Mouse (Mus musculus): ENCODE measurements around the gene Krt16. TPM values are rescaled to one million over a fixed set of nuclear protein-coding genes. Genes with fewer than 3 reads are reported as not detected.
A peak's percentile ranks its signal among the peaks of the same experiment; 100 is the strongest.

The Krt16 gene
- polyA plus RNA-seq (2016; fragmentation: Nextera tagmentation; extraction: Ambion mirVana): not detected in 2 replicates

DNA sequence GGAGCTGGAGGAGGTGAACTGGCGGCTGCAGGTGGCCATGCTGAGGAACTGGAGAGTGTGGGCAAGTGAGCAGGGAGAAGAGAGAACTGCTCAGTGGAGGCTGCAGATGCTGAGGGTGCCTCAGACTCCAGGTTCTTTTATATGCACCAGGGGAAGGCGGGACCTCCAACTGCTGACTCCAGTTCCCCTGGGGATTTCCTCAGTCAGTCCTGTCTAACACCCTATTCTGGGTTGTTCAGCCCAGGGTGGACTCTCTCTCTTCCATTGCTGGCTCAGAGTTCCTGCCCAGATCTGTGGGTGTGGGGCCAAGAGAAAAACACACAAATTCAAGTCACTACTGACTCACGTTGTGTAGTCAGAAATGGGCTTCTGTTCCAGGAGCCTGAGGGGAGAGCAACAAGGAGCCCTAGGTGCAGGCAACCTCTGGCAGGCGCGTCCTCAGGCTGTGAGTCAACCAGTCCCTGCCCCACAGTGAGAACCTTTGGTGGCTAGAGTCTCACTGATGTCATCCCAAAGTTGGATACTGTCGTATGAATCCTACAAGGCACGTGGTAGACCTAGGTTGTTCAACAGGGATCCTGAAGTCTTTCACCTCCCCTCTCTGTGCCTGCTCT, at the start of gene Krt16:
Krt16 (minus strand) TSS at position 51 of the 614 bp plus-strand sequence.
- Histone ChIP-seq H3K9me3 (no peaks in the 10 kb centered on the region), H3K4me1 (replicated peaks) (no peaks in the 10 kb centered on the region), H3K27ac (no peak within 1 kb of the TSS), H3K4me3 (no peak within 1 kb of the TSS), H3K36me3 (no peaks in the 10 kb centered on the region), H3K27me3 (ENCODE audit: insufficient read depth, poor library complexity, severe bottlenecking) (no peaks in the 10 kb centered on the region)
- 85% methylated on average over 7 of the region's 7 CpGs for WGBS
- DNase-seq (ENCODE audit: low spot score): no peak

DNA sequence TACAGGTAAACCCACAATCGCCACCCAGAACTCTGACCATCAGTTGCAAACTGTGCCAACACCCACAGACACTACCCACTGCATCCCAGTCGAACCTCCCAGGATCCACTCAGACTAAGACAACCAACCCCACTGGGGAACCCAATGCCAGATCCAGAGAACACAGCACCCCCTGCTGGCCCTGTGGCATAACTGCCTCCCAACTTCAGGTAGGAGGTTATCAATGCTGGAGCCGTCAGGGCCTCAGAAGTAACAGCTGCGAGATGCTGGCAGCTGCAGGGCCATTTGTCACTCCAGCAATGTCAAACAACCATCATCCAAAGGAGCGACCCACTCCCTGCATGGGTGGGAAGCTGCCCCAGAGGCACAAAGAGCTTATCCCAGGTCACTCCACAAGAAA, 49.1 kb upstream of the Krt16 start:
- Histone ChIP-seq H3K27ac (no peak overlapping the region), H3K27me3 (ENCODE audit: insufficient read depth, poor library complexity, severe bottlenecking) (no peaks in the 10 kb centered on the region), H3K4me3 (peak overlapping the region; percentile 14), H3K36me3 (no peaks in the 10 kb centered on the region), H3K4me1 (replicated peaks) (peaks cover 17% of the 10 kb centered on the region), H3K9me3 (no peaks in the 10 kb centered on the region)
- WGBS: 43% methylated on average over 5 of the region's 5 CpGs
- peak; percentile 29 for DNase-seq (ENCODE audit: low spot score)

DNA sequence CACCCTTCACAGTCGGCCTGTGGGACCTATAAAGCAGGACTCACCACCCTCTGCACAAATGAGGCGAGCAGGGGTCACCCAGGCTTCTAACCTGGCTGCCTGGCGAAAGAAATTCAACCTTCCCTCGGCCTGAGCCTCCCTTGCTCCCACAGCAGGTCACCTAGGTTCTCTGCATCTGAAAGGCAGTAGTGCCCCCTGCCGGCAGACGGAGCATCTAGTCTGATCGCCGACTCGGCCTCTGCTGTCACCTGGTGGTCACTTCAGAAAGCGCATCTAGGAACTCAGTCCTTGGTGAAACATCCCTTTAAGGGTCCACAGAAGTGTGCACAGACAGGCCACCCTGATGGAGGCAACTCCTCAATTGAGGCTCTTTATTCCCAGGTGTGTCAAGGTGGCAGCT, 46.6 kb upstream of the Krt16 start:
- Histone ChIP-seq H3K27ac (no peak overlapping the region), H3K36me3 (no peaks in the 10 kb centered on the region), H3K9me3 (no peaks in the 10 kb centered on the region), H3K4me1 (replicated peaks) (peaks cover 28% of the 10 kb centered on the region), H3K27me3 (ENCODE audit: insufficient read depth, poor library complexity, severe bottlenecking) (no peaks in the 10 kb centered on the region), H3K4me3 (no peak overlapping the region)
- 6% methylated on average over 10 of the region's 10 CpGs for WGBS
- peak; percentile 91 for DNase-seq (ENCODE audit: low spot score)

DNA sequence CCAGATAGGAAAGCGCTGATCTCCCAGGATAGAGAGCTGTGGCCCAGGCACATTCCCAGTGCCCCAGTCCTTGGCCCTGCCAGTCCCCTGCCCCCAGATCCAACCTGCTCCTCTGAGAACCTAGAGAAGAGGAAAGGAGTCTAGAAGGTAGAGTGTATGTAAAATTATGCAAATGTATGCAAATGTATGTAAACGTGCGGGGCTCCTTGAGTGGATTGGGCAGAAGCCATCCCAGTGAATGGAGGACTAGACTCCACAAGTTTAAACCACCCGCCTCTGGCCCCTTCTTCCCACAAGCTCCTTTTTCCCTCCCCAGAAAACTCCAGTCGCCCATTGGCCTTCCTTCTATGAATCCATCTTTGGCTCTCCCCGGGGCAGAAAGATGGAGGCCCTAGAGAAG, 44.2 kb upstream of the Krt16 start:
- Histone ChIP-seq H3K27ac (no peak overlapping the region), H3K9me3 (no peaks in the 10 kb centered on the region), H3K4me3 (no peak overlapping the region), H3K36me3 (no peaks in the 10 kb centered on the region), H3K27me3 (ENCODE audit: insufficient read depth, poor library complexity, severe bottlenecking) (no peaks in the 10 kb centered on the region), H3K4me1 (replicated peaks) (peaks cover 30% of the 10 kb centered on the region)
- 55% methylated on average over 6 of the region's 6 CpGs for WGBS
- no peak for DNase-seq (ENCODE audit: low spot score)

DNA sequence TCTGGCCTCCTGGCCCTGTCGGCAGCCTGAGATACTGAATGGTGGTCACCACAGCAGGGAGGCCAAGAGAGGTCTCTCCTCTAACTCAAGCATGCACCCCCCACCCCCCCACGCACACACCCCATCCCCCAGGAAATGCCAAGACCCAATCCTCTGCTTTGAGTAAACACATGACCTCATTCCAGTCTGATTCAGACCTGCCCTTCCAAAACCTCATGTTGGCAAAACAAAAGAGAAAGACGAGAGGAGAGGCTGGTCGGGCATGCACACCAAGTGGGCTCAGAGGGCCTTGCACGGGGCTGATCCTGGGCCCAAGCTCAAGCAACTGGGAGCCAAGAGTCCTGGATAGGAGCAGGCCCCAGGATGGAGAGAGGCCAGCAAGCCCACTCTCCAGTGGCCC, 41.5 kb upstream of the Krt16 start:
- DNase-seq (ENCODE audit: low spot score): no peak
- no peaks in the 10 kb centered on the region for H3K9me3 ChIP-seq
- H3K36me3 ChIP-seq: no peaks in the 10 kb centered on the region
- no peak overlapping the region for H3K4me3 ChIP-seq
- H3K4me1 ChIP-seq (replicated peaks): peaks cover 37% of the 10 kb centered on the region
- 38% methylated on average over 5 of the region's 5 CpGs for WGBS
- no peaks in the 10 kb centered on the region for H3K27me3 ChIP-seq (ENCODE audit: insufficient read depth, poor library complexity, severe bottlenecking)
- H3K27ac ChIP-seq: peak overlapping the region; percentile 40; the same call in 1 of the 2 replicates

DNA sequence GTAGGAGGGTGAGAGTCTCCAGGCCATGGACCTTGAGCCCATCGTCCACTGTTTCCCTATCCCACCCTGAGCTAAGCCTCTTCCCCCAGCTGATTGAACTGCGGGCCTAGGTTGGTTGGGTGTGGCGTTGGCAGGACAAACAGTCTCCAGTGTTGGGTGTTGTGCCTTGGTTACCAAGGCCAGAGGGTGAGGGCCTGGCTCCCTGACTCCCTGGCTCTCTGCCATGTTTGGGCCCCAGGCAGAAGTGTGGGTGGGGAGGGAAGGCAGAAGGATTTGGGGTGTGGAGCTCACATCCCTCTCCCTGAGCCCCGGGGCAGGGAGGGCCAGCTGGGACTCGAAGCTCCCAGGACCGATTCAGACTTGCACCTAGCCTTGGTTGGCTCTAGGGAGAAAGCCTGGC, 40.2 kb upstream of the Krt16 start:
- Histone ChIP-seq H3K27me3 (ENCODE audit: insufficient read depth, poor library complexity, severe bottlenecking) (no peaks in the 10 kb centered on the region), H3K9me3 (no peaks in the 10 kb centered on the region), H3K36me3 (no peaks in the 10 kb centered on the region), H3K27ac (no peak overlapping the region), H3K4me3 (no peak overlapping the region), H3K4me1 (replicated peaks) (peaks cover 34% of the 10 kb centered on the region)
- WGBS: 90% methylated on average over 6 of the region's 6 CpGs
- DNase-seq (ENCODE audit: low spot score): no peak

DNA sequence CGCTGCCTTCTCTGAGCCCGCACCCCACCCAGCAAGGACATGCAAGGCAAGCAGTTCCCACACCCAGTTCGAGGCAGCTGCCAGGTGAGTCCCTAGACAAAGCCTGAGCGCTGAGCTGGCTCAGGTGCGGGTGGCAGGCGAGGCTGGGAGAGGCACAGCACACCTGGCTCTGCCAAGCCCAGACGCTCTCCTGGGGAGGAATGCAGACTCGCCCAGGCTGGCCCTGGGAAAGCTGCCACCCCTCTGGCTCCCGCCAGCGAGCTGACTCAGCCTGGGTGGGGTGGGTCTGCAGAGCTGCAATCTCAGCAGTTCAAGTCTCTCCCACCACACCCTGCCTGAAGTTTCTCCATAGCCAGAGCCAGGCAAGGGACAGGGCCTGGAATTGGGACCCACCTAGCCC, 38.3 kb upstream of the Krt16 start:
- Histone ChIP-seq H3K36me3 (no peaks in the 10 kb centered on the region), H3K27ac (peak overlapping the region; percentile 72), H3K4me3 (no peak overlapping the region), H3K4me1 (replicated peaks) (peaks cover 33% of the 10 kb centered on the region), H3K27me3 (ENCODE audit: insufficient read depth, poor library complexity, severe bottlenecking) (no peaks in the 10 kb centered on the region), H3K9me3 (no peaks in the 10 kb centered on the region)
- no peak for DNase-seq (ENCODE audit: low spot score)
- 35% methylated on average over 10 of the region's 10 CpGs for WGBS

DNA sequence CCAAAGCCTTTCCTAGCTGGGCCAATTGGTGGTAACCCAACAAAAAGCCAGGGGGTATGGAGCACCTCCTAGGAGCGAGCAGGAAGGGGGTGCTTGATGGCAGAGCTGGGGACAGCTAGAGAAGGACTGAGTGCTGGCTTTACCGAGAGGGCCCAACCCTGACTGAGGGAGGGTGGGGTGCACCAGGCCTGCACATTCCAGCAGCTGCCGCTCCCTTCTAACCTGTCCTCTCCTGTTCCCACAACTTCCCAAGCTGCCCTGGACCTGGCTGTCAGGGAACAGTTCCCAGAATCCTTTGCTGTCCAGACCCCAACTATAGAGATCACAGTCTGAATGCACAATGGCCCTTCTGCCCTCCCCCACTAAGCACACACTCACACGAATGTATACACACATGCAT, 36.3 kb upstream of the Krt16 start:
- Histone ChIP-seq H3K36me3 (no peaks in the 10 kb centered on the region), H3K4me3 (no peak overlapping the region), H3K9me3 (no peaks in the 10 kb centered on the region), H3K27ac (no peak overlapping the region), H3K4me1 (replicated peaks) (peaks cover 21% of the 10 kb centered on the region), H3K27me3 (ENCODE audit: insufficient read depth, poor library complexity, severe bottlenecking) (no peaks in the 10 kb centered on the region)
- DNase-seq (ENCODE audit: low spot score): no peak
- 85% methylated on average over 4 of the region's 4 CpGs for WGBS

DNA sequence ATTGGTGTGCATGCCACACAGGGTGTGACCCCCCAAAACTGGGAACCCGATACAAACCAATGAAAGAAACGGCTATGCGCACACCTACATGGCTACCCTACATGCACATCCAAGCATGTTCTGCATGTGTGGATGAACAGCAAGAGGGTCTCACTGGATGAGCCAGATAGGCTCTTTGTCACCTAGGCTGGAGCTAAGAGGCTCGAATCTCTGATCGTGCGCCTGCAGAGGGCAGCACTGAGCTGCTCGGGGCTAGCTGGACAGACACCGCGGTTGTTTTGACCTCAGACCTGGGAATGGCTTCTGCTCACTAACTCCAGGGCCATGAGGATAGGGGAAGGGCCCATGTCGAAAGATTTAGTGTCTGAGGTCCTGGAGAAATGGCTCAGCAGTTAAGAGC, 33.8 kb upstream of the Krt16 start:
- peak; percentile 87 for DNase-seq (ENCODE audit: low spot score)
- H3K4me1 ChIP-seq (replicated peaks): peaks cover 18% of the 10 kb centered on the region
- H3K4me3 ChIP-seq: no peak overlapping the region
- H3K9me3 ChIP-seq: no peaks in the 10 kb centered on the region
- peak overlapping the region; percentile 75 for H3K27ac ChIP-seq
- no peaks in the 10 kb centered on the region for H3K27me3 ChIP-seq (ENCODE audit: insufficient read depth, poor library complexity, severe bottlenecking)
- no peaks in the 10 kb centered on the region for H3K36me3 ChIP-seq
- 22% methylated on average over 10 of the region's 10 CpGs for WGBS

DNA sequence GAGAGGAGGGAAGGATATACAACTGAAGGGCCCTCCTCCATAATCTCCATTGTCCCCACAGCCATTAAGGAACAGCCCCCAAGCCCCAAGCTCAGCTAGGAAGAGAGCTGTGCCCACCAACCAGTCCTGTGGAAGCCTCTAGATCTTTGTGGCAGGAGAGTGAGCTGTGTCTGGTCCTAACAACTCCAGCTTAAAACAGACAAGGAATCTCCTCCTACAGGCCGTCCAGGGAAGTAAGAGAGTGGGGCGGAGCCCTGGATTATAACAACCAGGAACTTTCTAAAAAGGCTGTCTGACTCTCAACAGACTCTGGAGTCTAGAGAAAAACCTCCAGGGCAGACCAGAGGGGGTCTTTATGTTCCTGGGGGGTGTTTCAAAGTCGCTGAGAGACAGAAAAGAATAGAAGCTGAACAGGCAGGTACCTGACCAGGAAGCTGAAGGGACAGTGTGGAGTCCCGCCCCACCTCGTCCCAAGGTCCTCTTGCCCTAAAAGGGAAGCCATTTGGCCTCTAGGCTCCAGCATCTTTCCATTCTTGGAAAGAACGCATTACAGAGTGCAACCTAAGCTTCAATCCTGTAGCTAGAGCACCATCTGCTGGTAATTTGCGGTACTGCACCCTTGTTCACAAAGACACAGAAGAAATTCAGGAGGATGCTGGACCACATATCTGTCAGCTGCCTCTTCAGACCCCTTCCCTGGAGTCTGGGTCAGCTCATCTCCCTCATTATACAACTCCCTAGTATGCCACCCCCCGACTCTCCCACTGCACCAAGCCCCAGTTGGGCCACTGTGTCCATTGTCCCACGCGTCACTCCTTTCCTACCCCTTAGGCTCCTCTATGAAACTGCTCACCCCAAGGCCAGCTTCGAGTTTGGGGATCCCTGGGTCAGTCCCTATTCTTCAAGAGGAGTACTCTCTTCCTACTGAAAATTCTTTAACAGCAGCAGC, 33.2 kb upstream of the Krt16 start:
- Histone ChIP-seq H3K27ac (peak overlapping the region; percentile 75), H3K4me1 (replicated peaks) (peaks cover 11% of the 10 kb centered on the region)
- 21% methylated on average over 11 of the region's 11 CpGs for WGBS

DNA sequence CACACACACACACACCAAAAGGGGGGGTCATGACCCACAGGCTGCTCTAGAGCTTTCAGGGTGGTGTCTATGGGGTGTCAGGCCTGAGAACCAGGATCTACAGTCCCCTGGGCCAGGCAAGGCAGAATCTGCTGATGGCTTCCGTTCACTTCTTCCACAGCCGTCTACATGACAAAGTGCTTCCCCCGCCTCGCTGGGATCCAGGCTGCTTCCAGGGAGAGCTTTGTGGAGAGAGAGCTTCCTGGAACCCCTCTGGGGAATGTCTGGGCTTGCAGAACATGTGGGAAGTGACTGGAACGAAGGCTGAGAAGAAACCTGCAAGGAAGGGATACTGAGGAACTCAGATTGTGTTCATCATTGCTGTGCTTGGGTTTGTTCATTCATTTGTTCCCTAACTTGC, 30.1 kb upstream of the Krt16 start:
- Histone ChIP-seq H3K27ac (no peak overlapping the region), H3K4me3 (no peak overlapping the region), H3K27me3 (ENCODE audit: insufficient read depth, poor library complexity, severe bottlenecking) (no peaks in the 10 kb centered on the region), H3K9me3 (no peaks in the 10 kb centered on the region), H3K4me1 (replicated peaks) (peaks cover 6% of the 10 kb centered on the region; the same call in 1 of the 2 replicates), H3K36me3 (no peaks in the 10 kb centered on the region)
- DNase-seq (ENCODE audit: low spot score): no peak
- WGBS: 74% methylated on average over 5 of the region's 5 CpGs

More for the DNA sequence above, 33.2 kb upstream of the Krt16 start:
- H3K27me3 ChIP-seq (ENCODE audit: insufficient read depth, poor library complexity, severe bottlenecking): no peaks in the 10 kb centered on the region
- no peaks in the 10 kb centered on the region for H3K9me3 ChIP-seq
- H3K36me3 ChIP-seq: no peaks in the 10 kb centered on the region
- peak; percentile 90 for DNase-seq (ENCODE audit: low spot score)
- H3K4me3 ChIP-seq: no peak overlapping the region

DNA sequence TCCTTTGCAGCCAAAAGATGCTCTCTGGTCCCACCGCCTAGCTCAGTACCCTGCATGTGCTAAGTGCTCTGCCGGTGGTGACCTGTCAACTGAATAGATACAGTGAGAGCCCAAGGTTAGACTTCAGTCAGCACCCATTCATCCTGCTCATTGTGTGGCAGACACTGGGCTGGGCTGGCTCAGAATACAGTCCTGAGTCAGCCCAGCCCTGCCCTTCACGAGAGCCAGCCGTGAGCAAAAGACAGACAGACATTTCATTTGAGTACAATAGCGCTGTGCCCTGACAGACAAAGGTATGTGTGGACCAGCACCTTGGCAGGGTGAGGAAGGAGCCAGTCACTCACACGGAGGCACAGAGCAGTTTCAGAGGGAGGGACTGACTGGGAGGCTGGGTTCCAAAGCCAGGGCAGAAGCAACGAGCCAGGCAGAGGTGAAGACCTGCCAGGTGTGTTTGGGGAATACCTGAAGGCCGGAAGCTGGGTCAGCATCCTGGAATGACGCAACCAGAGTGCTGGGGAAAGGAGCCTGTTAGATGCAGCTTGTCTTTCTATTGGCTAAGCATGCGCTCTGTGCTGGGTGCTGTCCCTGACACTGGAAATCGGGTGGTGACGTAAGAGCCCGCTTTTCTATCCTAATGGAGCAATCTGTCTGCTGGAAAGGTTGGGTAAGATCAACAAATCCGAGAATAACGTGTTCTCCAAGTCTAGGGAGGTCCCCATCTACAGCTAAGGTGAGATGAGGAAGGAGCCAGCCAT, 29.2 kb upstream of the Krt16 start:
- WGBS: 77% methylated on average over 15 of the region's 15 CpGs
- Histone ChIP-seq H3K27me3 (ENCODE audit: insufficient read depth, poor library complexity, severe bottlenecking) (no peaks in the 10 kb centered on the region), H3K27ac (no peak overlapping the region), H3K36me3 (no peaks in the 10 kb centered on the region), H3K4me3 (no peak overlapping the region), H3K9me3 (no peaks in the 10 kb centered on the region), H3K4me1 (replicated peaks) (peaks cover 6% of the 10 kb centered on the region; the same call in 1 of the 2 replicates)
- DNase-seq (ENCODE audit: low spot score): no peak
